Mouse (Mus musculus): ENCODE results near the gene Fgd2. TPM values are rescaled to one million over a fixed set of nuclear protein-coding genes. Genes with fewer than 3 reads are reported as not detected.

Gene Fgd2
- polyA plus RNA-seq, 1 experiment: 268 TPM

GRCm38 (mm10) chr17:29318731-29319250 is 41.9 kb upstream of the Fgd2 start:
- H3K27me3 ChIP-seq (ENCODE audit: control insufficient read depth, insufficient read depth, low read length): no peaks in the 10 kb centered on the region
- 57% methylated on average over 6 of the region's 6 CpGs for WGBS
- H3K4me1 ChIP-seq (ENCODE audit: control insufficient read depth, insufficient read depth, insufficient read length): no peaks in the 10 kb centered on the region
- no peaks in the 10 kb centered on the region for H3K36me3 ChIP-seq (ENCODE audit: control insufficient read depth, insufficient read depth, low read length)
- TF ChIP-seq POLR2A (IDR thresholded peaks at IDR 0.05; ENCODE audit: low read depth, low read length): no peak
- no peak for TF ChIP-seq CTCF (IDR thresholded peaks at IDR 0.05; ENCODE audit: extremely low read depth, insufficient read depth, insufficient read length, insufficient replicate concordance)
- H3K4me3 ChIP-seq (ENCODE audit: extremely low read depth, insufficient read depth, insufficient read length): no peak overlapping the region
- no peak for DNase-seq (ENCODE audit: low read depth in 1 of 2, low spot score in 2 of 2)
- no peak overlapping the region for H3K27ac ChIP-seq (ENCODE audit: insufficient read depth, low read length)

GRCm38 (mm10) chr17:29319476-29319875 is 41.2 kb upstream of the Fgd2 start:
- no peak overlapping the region for H3K27ac ChIP-seq (ENCODE audit: insufficient read depth, low read length)
- TF ChIP-seq POLR2A (IDR thresholded peaks at IDR 0.05; ENCODE audit: low read depth, low read length) (no peak), CTCF (IDR thresholded peaks at IDR 0.05; ENCODE audit: extremely low read depth, insufficient read depth, insufficient read length, insufficient replicate concordance) (no peak)
- H3K27me3 ChIP-seq (ENCODE audit: control insufficient read depth, insufficient read depth, low read length): no peaks in the 10 kb centered on the region
- WGBS: 77% methylated on average over 7 of the region's 7 CpGs
- H3K4me1 ChIP-seq (ENCODE audit: control insufficient read depth, insufficient read depth, insufficient read length): no peaks in the 10 kb centered on the region
- DNase-seq (ENCODE audit: low read depth in 1 of 2, low spot score in 2 of 2): no peak
- no peak overlapping the region for H3K4me3 ChIP-seq (ENCODE audit: extremely low read depth, insufficient read depth, insufficient read length)
- H3K36me3 ChIP-seq (ENCODE audit: control insufficient read depth, insufficient read depth, low read length): no peaks in the 10 kb centered on the region

GRCm38 (mm10) chr17:29319881-29320639 is 40.7 kb upstream of the Fgd2 start:
- no peaks in the 10 kb centered on the region for H3K4me1 ChIP-seq (ENCODE audit: control insufficient read depth, insufficient read depth, insufficient read length)
- H3K27me3 ChIP-seq (ENCODE audit: control insufficient read depth, insufficient read depth, low read length): no peaks in the 10 kb centered on the region
- no peak overlapping the region for H3K27ac ChIP-seq (ENCODE audit: insufficient read depth, low read length)
- WGBS: 78% methylated on average over 8 of the region's 8 CpGs
- no peaks in the 10 kb centered on the region for H3K36me3 ChIP-seq (ENCODE audit: control insufficient read depth, insufficient read depth, low read length)
- no peak overlapping the region for H3K4me3 ChIP-seq (ENCODE audit: extremely low read depth, insufficient read depth, insufficient read length)
- DNase-seq (ENCODE audit: low read depth in 1 of 2, low spot score in 2 of 2): no peak
- TF ChIP-seq POLR2A (IDR thresholded peaks at IDR 0.05; ENCODE audit: low read depth, low read length) (no peak), CTCF (IDR thresholded peaks at IDR 0.05; ENCODE audit: extremely low read depth, insufficient read depth, insufficient read length, insufficient replicate concordance) (no peak)

- H3K27me3 ChIP-seq (ENCODE audit: control insufficient read depth, insufficient read depth, low read length): no peaks in the 10 kb centered on the region
- H3K36me3 ChIP-seq (ENCODE audit: control insufficient read depth, insufficient read depth, low read length): no peaks in the 10 kb centered on the region
- no peak overlapping the region for H3K27ac ChIP-seq (ENCODE audit: insufficient read depth, low read length)
- no peak overlapping the region for H3K4me3 ChIP-seq (ENCODE audit: extremely low read depth, insufficient read depth, insufficient read length)
- peaks cover 5% of the 10 kb centered on the region; the same call in 1 of the 2 replicates for H3K4me1 ChIP-seq (ENCODE audit: control insufficient read depth, insufficient read depth, insufficient read length)
- DNase-seq (ENCODE audit: low read depth in 1 of 2, low spot score in 2 of 2): no peak
- WGBS: 91% methylated on average over 41 of the region's 41 CpGs
- TF ChIP-seq CTCF (IDR thresholded peaks at IDR 0.05; ENCODE audit: extremely low read depth, insufficient read depth, insufficient read length, insufficient replicate concordance) (no peak), POLR2A (IDR thresholded peaks at IDR 0.05; ENCODE audit: low read depth, low read length) (no peak)
Observed at GRCm38 (mm10) chr17:29321765-29322602, 38.7 kb upstream of the Fgd2 start.

- H3K4me1 ChIP-seq (ENCODE audit: control insufficient read depth, insufficient read depth, insufficient read length): peaks cover 5% of the 10 kb centered on the region; the same call in 1 of the 2 replicates
- TF ChIP-seq CTCF (IDR thresholded peaks at IDR 0.05; ENCODE audit: extremely low read depth, insufficient read depth, insufficient read length, insufficient replicate concordance) (no peak), POLR2A (IDR thresholded peaks at IDR 0.05; ENCODE audit: low read depth, low read length) (no peak)
- H3K27ac ChIP-seq (ENCODE audit: insufficient read depth, low read length): no peak overlapping the region
- H3K27me3 ChIP-seq (ENCODE audit: control insufficient read depth, insufficient read depth, low read length): no peaks in the 10 kb centered on the region
- 90% methylated on average over 18 of the region's 18 CpGs for WGBS
- no peaks in the 10 kb centered on the region for H3K36me3 ChIP-seq (ENCODE audit: control insufficient read depth, insufficient read depth, low read length)
- DNase-seq (ENCODE audit: low read depth in 1 of 2, low spot score in 2 of 2): no peak
- H3K4me3 ChIP-seq (ENCODE audit: extremely low read depth, insufficient read depth, insufficient read length): no peak overlapping the region
Observed at GRCm38 (mm10) chr17:29322603-29322962, 38.1 kb upstream of the Fgd2 start.

GRCm38 (mm10) chr17:29323625-29324024 is 37.1 kb upstream of the Fgd2 start:
- no peaks in the 10 kb centered on the region for H3K27me3 ChIP-seq (ENCODE audit: control insufficient read depth, insufficient read depth, low read length)
- no peak overlapping the region for H3K4me3 ChIP-seq (ENCODE audit: extremely low read depth, insufficient read depth, insufficient read length)
- H3K4me1 ChIP-seq (ENCODE audit: control insufficient read depth, insufficient read depth, insufficient read length): peaks cover 6% of the 10 kb centered on the region; the same call in 1 of the 2 replicates
- WGBS: 87% methylated on average over 3 of the region's 3 CpGs
- DNase-seq (ENCODE audit: low read depth in 1 of 2, low spot score in 2 of 2): no peak
- H3K36me3 ChIP-seq (ENCODE audit: control insufficient read depth, insufficient read depth, low read length): no peaks in the 10 kb centered on the region
- H3K27ac ChIP-seq (ENCODE audit: insufficient read depth, low read length): no peak overlapping the region
- TF ChIP-seq POLR2A (IDR thresholded peaks at IDR 0.05; ENCODE audit: low read depth, low read length) (no peak), CTCF (IDR thresholded peaks at IDR 0.05; ENCODE audit: extremely low read depth, insufficient read depth, insufficient read length, insufficient replicate concordance) (no peak)
